21 mouse cellular contexts compared by ENCODE assay signal in genomic region chr1:92742300-92742699, GRCm38 (mm10).
DNase-seq lines count a peak whose midpoint lies in the region; ATAC-seq and TF ChIP-seq lines count a peak whose summit lies in the region.
"Had no signal": no experiment of that assay in that cellular context is flagged by ENCODE, and none has a peak within 500 bp of the region (broad histone marks: within the 10 kb centered on the region; RNA-seq: fewer than 3 reads in every experiment).

No protein-coding gene starts in this region.

- peak; percentile 89 for DNase-seq in heart, adult 11 months
- DNase-seq in heart, postnatal 36 days = no peak
- DNase-seq in MEL (ENCODE audit: low read depth, low spot score) = peak; percentile 12
- no peak for DNase-seq in lung, adult 2 months
- DNase-seq in lung, postnatal 36 days = no peak
- DNase-seq: gastrocnemius, postnatal 36 days; kidney, adult 18-20 months; kidney, postnatal 36 days; layer of hippocampus, postnatal 36 days; lung, postnatal 4 days; right cerebral cortex, postnatal 25 days; thymus, postnatal 14 days had no signal

- H3K4me1 ChIP-seq in MEL (ENCODE audit: control insufficient read depth in 1 of 2, insufficient read depth in 2 of 2, low read length in 2 of 2) = peaks cover 2 to 3% of the 10 kb centered on the region in 2 experiments; a peak in 3 of 4 replicates
- H3K4me1 ChIP-seq in lung, adult 2 months (ENCODE audit: control insufficient read depth, insufficient read depth, low read length) = no peaks in the 10 kb centered on the region

- H3K27me3 ChIP-seq in MEL (ENCODE audit: control insufficient read depth in 1 of 2, insufficient read depth in 2 of 2, low read length in 2 of 2) = no peaks in the 10 kb centered on the region
- H3K27me3 ChIP-seq: midbrain, embryonic 15.5 days had no signal

- no peak for TF ChIP-seq EP300 in MEL (IDR thresholded peaks at IDR 0.05; ENCODE audit: low read depth in 1 of 2, low read length in 2 of 2)

- no peaks in the 10 kb centered on the region for H3K79me2 ChIP-seq in MEL (ENCODE audit: control insufficient read depth, insufficient read depth, low read length, poor library complexity)

- H3K4me3 ChIP-seq in MEL (ENCODE audit: control insufficient read depth in 1 of 2, insufficient read depth in 1 of 2, low read depth in 2 of 2, low read length in 2 of 2) = no peak overlapping the region
- H3K4me3 ChIP-seq in lung, adult 2 months (replicated peaks; ENCODE audit: extremely low read depth, low read depth, low read length) = no peak overlapping the region
- H3K4me3 ChIP-seq: erythroblast, embryonic 14.5 days; gastrocnemius, adult 2 months; heart, embryonic 13.5 days; midbrain, embryonic 10.5 days; midbrain, embryonic 15.5 days had no signal

- H3K36me3 ChIP-seq in MEL (ENCODE audit: control insufficient read depth in 1 of 2, insufficient read depth in 2 of 2, low read length in 2 of 2) = no peaks in the 10 kb centered on the region
- H3K36me3 ChIP-seq: heart, embryonic 13.5 days; midbrain, embryonic 10.5 days; midbrain, embryonic 15.5 days had no signal

- TF ChIP-seq CTCF in MEL (IDR thresholded peaks at IDR 0.05 in 2 of 3, conservative IDR thresholded peaks at IDR 0.05 in 1 of 3; ENCODE audit: control insufficient read depth in 1 of 3, insufficient read depth in 1 of 3, low read depth in 2 of 3, low read length in 3 of 3, poor library complexity in 1 of 3, severe bottlenecking in 1 of 3) = no peak
- no peak for TF ChIP-seq CTCF in lung, adult 2 months (IDR thresholded peaks at IDR 0.05; ENCODE audit: insufficient read depth, low read length)

- TF ChIP-seq POLR2A in MEL (IDR thresholded peaks at IDR 0.05; ENCODE audit: control insufficient read depth in 1 of 2, insufficient read depth in 1 of 2, low read depth in 1 of 2, low read length in 2 of 2, poor library complexity in 1 of 2) = no peak
- TF ChIP-seq POLR2A in lung, adult 2 months (IDR thresholded peaks at IDR 0.05; ENCODE audit: borderline replicate concordance, extremely low read depth, low read depth, low read length) = no peak

- no peak overlapping the region for H3K9ac ChIP-seq in MEL (ENCODE audit: control insufficient read depth, low read depth, low read length, poor library complexity, severe bottlenecking)
- H3K9ac ChIP-seq: heart, embryonic 13.5 days; liver, embryonic 14.5 days; midbrain, embryonic 15.5 days had no signal

- WGBS in lung, adult 2 months = 72% methylated on average over 6 of the region's 6 CpGs

- TF ChIP-seq RAD21 in MEL (IDR thresholded peaks at IDR 0.05; ENCODE audit: low read depth, low read length) = no peak

- no peak overlapping the region for H3K27ac ChIP-seq in MEL (ENCODE audit: control insufficient read depth, low read depth, low read length)
- H3K27ac ChIP-seq: gastrocnemius, adult 2 months; heart, embryonic 13.5 days; liver, embryonic 14.5 days; midbrain, embryonic 10.5 days; midbrain, embryonic 15.5 days had no signal

- intact Hi-C loops in heart, postnatal 36 days (cut with DNase I) = loop anchor here (5.0 kb wide), 1 partner anchor 90 kb away; the partner anchor contains the start of gene Gpc1

- no peaks in the 10 kb centered on the region for H3K9me3 ChIP-seq in MEL (replicated peaks; ENCODE audit: insufficient read depth, low read length)
- H3K9me3 ChIP-seq: heart, embryonic 13.5 days; midbrain, embryonic 10.5 days; midbrain, embryonic 15.5 days had no signal

- peak; percentile 84 for ATAC-seq in granulocyte monocyte progenitor cell, adult 5-6 weeks (replicated peaks; ENCODE audit: poor library complexity, severe bottlenecking)
- peak; percentile 63 for ATAC-seq in monocyte, adult 5-6 weeks (replicated peaks; ENCODE audit: insufficient number of reproducible peaks, low FRiP score, low TSS enrichment, poor library complexity, severe bottlenecking)
- ATAC-seq: forebrain, embryonic 16.5 days; midbrain, embryonic 15.5 days had no signal

TF ChIP-seq in MEL, 35 proteins besides CTCF, POLR2A, EP300 and RAD21:
- peak; percentile 84; the same call in 1 of the 2 replicates for TF ChIP-seq MEF2A (IDR thresholded peaks at IDR 0.05; ENCODE audit: extremely low read depth, insufficient replicate concordance, low read depth, low read length, poor library complexity, severe bottlenecking)
- no peak for TF ChIP-seq MYB (IDR thresholded peaks at IDR 0.05; ENCODE audit: low read depth, low read length)

Comparison
In these comparisons a context has a peak if more than half of its experiments do, and no peak if none do; other contexts are left out.
1. DNase-seq: peak in heart, adult 11 months (single experiment) and MEL (single experiment); none in heart, postnatal 36 days (0 of 2), lung, adult 2 months (single experiment) and lung, postnatal 36 days (single experiment).